Mouse (Mus musculus): Measurements from ENCODE around the gene Rbm43.

GRCm38 (mm10) chr2:51970897-51971296 lies 35.9 kb upstream of the Rbm43 start:
- TF ChIP-seq POLR2A (IDR thresholded peaks at IDR 0.05; ENCODE audit: control insufficient read depth, low read depth, low read length), result no peak
- TF ChIP-seq CTCF (IDR thresholded peaks at IDR 0.05; ENCODE audit: control insufficient read depth, insufficient read depth, insufficient replicate concordance, low read depth, low read length), result no peak
